Mouse (Mus musculus) CH12.LX (cell line): Measurements from ENCODE around the gene Hoxb1. TPM values are rescaled to one million over a fixed set of nuclear protein-coding genes. Genes with fewer than 3 reads are reported as not detected.

Source experiments
- DNase-seq: peaks from one replicate; pipeline ENCODE4 v3.0.0-alpha.2; 2013; ENCODE audit errors: extremely low read depth
- H3K27ac ChIP-seq: 2 replicates; pipeline ENCODE4 v1.5.1; 2012; ENCODE audit warnings: low read depth, mild to moderate bottlenecking, control low read depth, moderate library complexity; ENCODE audit not compliant: insufficient read depth
- H3K27me3 ChIP-seq: replicated peaks from 2 replicates; pipeline ENCODE3; 2012; ENCODE audit warnings: inconsistent platforms
- H3K36me3 ChIP-seq, 2 experiments: replicated peaks in 1 of 2; 2 replicates each; pipeline versions ENCODE3 to v1.6.1; 2012; ENCODE audit warnings: inconsistent platforms in 1 of 2, low read length in 1 of 2, mild to moderate bottlenecking in 1 of 2, mixed read lengths in 1 of 2, moderate library complexity in 1 of 2; ENCODE audit not compliant: control insufficient read depth in 1 of 2, insufficient read depth in 1 of 2
- H3K4me1 ChIP-seq, 2 experiments: 2 replicates each; pipeline ENCODE4 v1.6.1; 2012; ENCODE audit warnings: inconsistent platforms in 1 of 2, moderate library complexity in 1 of 2; ENCODE audit not compliant: insufficient read depth in 2 of 2, control insufficient read depth in 1 of 2
- H3K4me2 ChIP-seq: 2 replicates; pipeline ENCODE4 v1.6.1; 2012; ENCODE audit warnings: low read depth, mild to moderate bottlenecking, control low read depth; ENCODE audit not compliant: poor library complexity, insufficient read depth, severe bottlenecking
- H3K4me3 ChIP-seq, 3 experiments: fragments of 150-350 bp in 1 of 3; sonication (generic) in 1 of 3; replicated peaks in 1 of 3; 2 replicates each; pipeline versions ENCODE3 to v1.5.1; 2011 to 2012; ENCODE audit warnings: low read depth in 2 of 3, low read length in 2 of 3, mild to moderate bottlenecking in 2 of 3, moderate library complexity in 2 of 3, control low read depth in 1 of 3, improper control_type of control experiment in 1 of 3, inconsistent platforms in 1 of 3, mixed read lengths in 1 of 3; ENCODE audit not compliant: poor library complexity in 1 of 3
- H3K79me2 ChIP-seq: replicated peaks from 2 replicates; pipeline ENCODE4 v1.6.1; 2012; ENCODE audit warnings: mild to moderate bottlenecking, moderate library complexity; ENCODE audit not compliant: control insufficient read depth, poor library complexity, insufficient read depth, severe bottlenecking; ENCODE audit errors: extremely low read depth
- H3K9ac ChIP-seq: 2 replicates; pipeline ENCODE4 v1.6.1; 2012; ENCODE audit warnings: low read depth, mild to moderate bottlenecking, control low read depth, moderate library complexity; ENCODE audit not compliant: insufficient read depth
- H3K9me3 ChIP-seq: replicated peaks from 2 replicates; pipeline ENCODE3; 2012; ENCODE audit warnings: low read length, inconsistent platforms, mixed read lengths
- CHD1 ChIP-seq: IDR thresholded peaks from 2 replicates; pipeline ENCODE4 v1.6.1; 2012; ENCODE audit warnings: low read depth, low read length, improper control_type of control experiment, inconsistent platforms
- CHD2 ChIP-seq: IDR thresholded peaks from 2 replicates; pipeline ENCODE4 v1.6.1; 2011; ENCODE audit warnings: low read length, improper control_type of control experiment
- EP300 ChIP-seq: IDR thresholded peaks from 2 replicates; pipeline ENCODE4 v1.6.1; 2011; ENCODE audit warnings: low read length, improper control_type of control experiment
- GABPA ChIP-seq: IDR thresholded peaks from 2 replicates; pipeline ENCODE4 v1.6.1; 2012; ENCODE audit warnings: low read depth, low read length, improper control_type of control experiment, inconsistent platforms; ENCODE audit not compliant: insufficient replicate concordance
- IRF4 ChIP-seq: IDR thresholded peaks from 2 replicates; pipeline ENCODE4 v1.6.1; 2014; ENCODE audit warnings: low read depth, mild to moderate bottlenecking, inconsistent platforms, low read length, improper control_type of control experiment
- JUN ChIP-seq: IDR thresholded peaks from 2 replicates; pipeline ENCODE4 v1.6.1; 2011; ENCODE audit warnings: low read depth, mild to moderate bottlenecking, low read length, improper control_type of control experiment, moderate library complexity; ENCODE audit not compliant: insufficient read depth
- JUND ChIP-seq: conservative IDR thresholded peaks from 2 replicates; pipeline ENCODE4 v1.6.1; 2011; ENCODE audit warnings: low read depth, low read length, improper control_type of control experiment
- MAFK ChIP-seq: IDR thresholded peaks from 2 replicates; pipeline ENCODE4 v1.6.1; 2011; ENCODE audit warnings: low read length, improper control_type of control experiment; ENCODE audit not compliant: insufficient replicate concordance
- MAX ChIP-seq: IDR thresholded peaks from 2 replicates; pipeline ENCODE4 v1.6.1; 2011; ENCODE audit warnings: low read length, improper control_type of control experiment
- MAZ ChIP-seq: IDR thresholded peaks from 2 replicates; pipeline ENCODE4 v1.6.1; 2012; ENCODE audit warnings: low read depth, mild to moderate bottlenecking, inconsistent platforms, low read length, improper control_type of control experiment, moderate library complexity
- MXI1 ChIP-seq: IDR thresholded peaks from 2 replicates; pipeline ENCODE4 v1.6.1; 2011; ENCODE audit warnings: mild to moderate bottlenecking, low read depth, low read length, improper control_type of control experiment
- MYC ChIP-seq: IDR thresholded peaks from 2 replicates; pipeline ENCODE4 v1.6.1; 2011; ENCODE audit warnings: low read depth, mild to moderate bottlenecking, improper control_type of control experiment, low read length
- NRF1 ChIP-seq: IDR thresholded peaks from 2 replicates; pipeline ENCODE4 v1.6.1; 2014; ENCODE audit warnings: low read depth, mild to moderate bottlenecking, inconsistent platforms, low read length, improper control_type of control experiment, moderate library complexity
- POLR2A ChIP-seq: IDR thresholded peaks from 2 replicates; pipeline ENCODE4 v1.6.1; 2011; ENCODE audit warnings: low read depth, mild to moderate bottlenecking, improper control_type of control experiment, low read length
- POLR2AphosphoS2 ChIP-seq: IDR thresholded peaks from 2 replicates; pipeline ENCODE4 v1.6.1; 2011; ENCODE audit warnings: low read depth, low read length, improper control_type of control experiment
- RAD21 ChIP-seq: IDR thresholded peaks from 2 replicates; pipeline ENCODE4 v1.6.1; 2011; ENCODE audit warnings: low read depth, mild to moderate bottlenecking, low read length, improper control_type of control experiment, moderate library complexity
- RCOR1 ChIP-seq: conservative IDR thresholded peaks from 2 replicates; pipeline ENCODE4 v1.6.1; 2012; ENCODE audit warnings: low read depth, mild to moderate bottlenecking, inconsistent platforms, low read length, improper control_type of control experiment
- SIN3A ChIP-seq: IDR thresholded peaks from 2 replicates; pipeline ENCODE4 v1.6.1; 2012; ENCODE audit warnings: low read length, improper control_type of control experiment, inconsistent platforms
- SMC3 ChIP-seq: IDR thresholded peaks from 2 replicates; pipeline ENCODE4 v1.6.1; 2011; ENCODE audit warnings: low read depth, low read length, improper control_type of control experiment
- USF2 ChIP-seq: conservative IDR thresholded peaks from 2 replicates; pipeline ENCODE4 v1.6.1; 2011; ENCODE audit warnings: low read depth, low read length, improper control_type of control experiment
- ZMIZ1 ChIP-seq: IDR thresholded peaks from 2 replicates; pipeline ENCODE4 v1.6.1; 2012; ENCODE audit warnings: low read depth, mild to moderate bottlenecking, inconsistent platforms, low read length, improper control_type of control experiment
- dilution Hi-C: fragments of 300-500 bp; cut with MboI; formaldehyde crosslinking; loops from 2 replicates; pipeline ENCODE4 v1.14.3; 2020; ENCODE audit warnings: low sequenced_read_pairs; ENCODE audit not compliant: extremely low pct_unique_long_range_greater_than_20kb, extremely low pct_ligation_motif_present
- in situ Hi-C: fragments of 300-500 bp; cut with MboI; formaldehyde crosslinking; loops from 3 replicates; pipeline ENCODE4 v1.14.3; 2019; ENCODE audit warnings: low sequenced_read_pairs, low pct_ligation_motif_present, low pct_unique_long_range_greater_than_20kb, mixed read lengths
- polyA plus RNA-seq: library from polyadenylated mRNA; unstranded; fragments of >175 nt; gene quantifications from 2 replicates; pipeline ENCODE4 v1.2.1, GENCODE M21; 2012; ENCODE audit warnings: low read depth; ENCODE audit not compliant: insufficient read length
- total RNA-seq, 2 experiments: library from RNA; depleted of rRNA; stranded (reverse); fragments of 300-350 nt in 1 of 2; fragments of >200 nt in 1 of 2; gene quantifications; 2 replicates each; pipeline ENCODE4 v1.2.3; 2012 to 2014

Gene Hoxb1
- total and polyA plus RNA-seq, 3 experiments, result not detected

GRCm38 (mm10) chr11:96334002-96334364 lies 31.6 kb upstream of the Hoxb1 start:
- no peak for DNase-seq
- TF ChIP-seq USF2 (no peak), RCOR1 (no peak), POLR2A (no peak)
- no peak overlapping the region for H3K4me2 ChIP-seq
- dilution Hi-C loops, result no loop called here
- H3K4me3 ChIP-seq, result no peak overlapping the region
- in situ Hi-C loops, result no loop called here
- no peak overlapping the region for H3K27ac ChIP-seq
- peaks cover 0 to 2% of the 10 kb centered on the region in 2 experiments for H3K36me3 ChIP-seq
- H3K9ac ChIP-seq, result no peak overlapping the region
- no peaks in the 10 kb centered on the region for H3K79me2 ChIP-seq
- H3K9me3 ChIP-seq, result no peaks in the 10 kb centered on the region
- no peaks in the 10 kb centered on the region for H3K4me1 ChIP-seq
- H3K27me3 ChIP-seq, result peaks cover 3% of the 10 kb centered on the region

DNA sequence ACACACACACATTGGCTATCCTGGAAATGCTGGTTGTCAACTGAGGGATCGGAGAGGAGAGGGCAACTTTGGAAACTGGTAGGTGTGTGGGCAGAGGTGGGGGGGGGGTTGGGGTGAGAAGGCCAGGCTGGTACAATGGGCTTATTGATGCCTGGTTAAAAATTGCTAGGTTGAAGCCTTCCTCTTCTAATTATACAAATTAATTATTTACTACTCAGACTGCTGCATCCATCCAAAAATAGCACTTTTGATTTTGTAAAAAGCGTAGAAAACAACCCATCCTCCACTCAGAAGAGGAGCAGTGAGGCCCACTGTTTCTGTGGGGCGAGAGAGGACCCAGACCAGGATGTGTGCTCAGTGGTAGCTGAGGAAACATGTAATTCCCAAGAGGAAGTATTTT lies 30.6 kb upstream of the Hoxb1 start:
- H3K27ac ChIP-seq, result no peak overlapping the region
- no peak overlapping the region for H3K4me3 ChIP-seq
- in situ Hi-C loops, result loop anchor here (5.0 kb wide), 1 partner anchor 37 kb away; no protein-coding TSS in a partner anchor
- H3K36me3 ChIP-seq, result peaks cover 0 to 2% of the 10 kb centered on the region in 2 experiments
- H3K9me3 ChIP-seq, result no peaks in the 10 kb centered on the region
- H3K27me3 ChIP-seq, result peaks cover 8% of the 10 kb centered on the region
- no peak overlapping the region for H3K9ac ChIP-seq
- no peak for DNase-seq
- dilution Hi-C loops, result no loop called here
- no peaks in the 10 kb centered on the region for H3K79me2 ChIP-seq
- H3K4me2 ChIP-seq, result no peak overlapping the region
- no peak for TF ChIP-seq MAX
- TF ChIP-seq CHD2, result no peak
- TF ChIP-seq CHD1, result no peak
- TF ChIP-seq GABPA, result no peak
- no peak for TF ChIP-seq ZMIZ1
- no peak for TF ChIP-seq EP300
- no peak for TF ChIP-seq JUND
- no peak for TF ChIP-seq MAZ
- no peak for TF ChIP-seq NRF1
- TF ChIP-seq SIN3A, result no peak
- no peak for TF ChIP-seq MXI1
- TF ChIP-seq MAFK, result no peak
- no peaks in the 10 kb centered on the region for H3K4me1 ChIP-seq

GRCm38 (mm10) chr11:96336597-96336996 lies 29.0 kb upstream of the Hoxb1 start:
- in situ Hi-C loops (loop anchor here (5.0 kb wide), 1 partner anchor 36 kb away; no protein-coding TSS in a partner anchor), dilution Hi-C loops (no loop called here)
- Histone ChIP-seq H3K4me2 (no peak overlapping the region), H3K27ac (no peak overlapping the region), H3K79me2 (no peaks in the 10 kb centered on the region)
- TF ChIP-seq JUND (no peak), RCOR1 (no peak), NRF1 (no peak), MAX (no peak), POLR2AphosphoS2 (no peak), JUN (no peak), GABPA (no peak), SMC3 (no peak), MYC (no peak), IRF4 (no peak), RAD21 (no peak)
- TF ChIP-seq, all 38 proteins: peak for 0
- no peaks in the 10 kb centered on the region for H3K9me3 ChIP-seq
- no peak for DNase-seq
- H3K9ac ChIP-seq, result no peak overlapping the region
- no peak overlapping the region for H3K4me3 ChIP-seq
- H3K4me1 ChIP-seq, result no peaks in the 10 kb centered on the region
- peaks cover 10% of the 10 kb centered on the region for H3K27me3 ChIP-seq
- peaks cover 0 to 2% of the 10 kb centered on the region in 2 experiments for H3K36me3 ChIP-seq
